Mouse (Mus musculus) cerebellum, adult 11-12 months (tissue): ENCODE results near the gene Wnt9b.

Experiments
- DNase-seq: peaks from one replicate; pipeline ENCODE4 v3.0.0; 2022

Wnt9b gene

DNA sequence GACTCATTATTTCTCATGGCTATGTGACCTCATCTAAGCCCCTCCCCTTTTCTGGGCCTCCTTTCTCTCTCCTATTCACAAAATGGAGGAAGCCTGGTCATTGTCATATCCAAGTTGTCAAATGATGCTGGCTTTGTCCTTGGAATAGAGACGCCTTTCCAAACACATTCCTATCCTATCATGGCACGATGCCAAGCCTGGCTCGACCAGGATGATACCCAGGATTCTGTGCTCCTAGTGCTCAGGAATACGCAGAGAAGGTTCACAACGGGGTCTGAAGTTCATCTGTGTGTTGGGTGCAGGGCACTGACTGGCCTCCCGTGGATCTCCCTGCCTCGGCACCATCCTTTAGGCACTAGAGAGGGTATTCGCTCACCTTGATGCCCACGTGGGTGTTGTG lies 18.0 kb downstream of the Wnt9b start:
- DNase-seq: no peak

DNA sequence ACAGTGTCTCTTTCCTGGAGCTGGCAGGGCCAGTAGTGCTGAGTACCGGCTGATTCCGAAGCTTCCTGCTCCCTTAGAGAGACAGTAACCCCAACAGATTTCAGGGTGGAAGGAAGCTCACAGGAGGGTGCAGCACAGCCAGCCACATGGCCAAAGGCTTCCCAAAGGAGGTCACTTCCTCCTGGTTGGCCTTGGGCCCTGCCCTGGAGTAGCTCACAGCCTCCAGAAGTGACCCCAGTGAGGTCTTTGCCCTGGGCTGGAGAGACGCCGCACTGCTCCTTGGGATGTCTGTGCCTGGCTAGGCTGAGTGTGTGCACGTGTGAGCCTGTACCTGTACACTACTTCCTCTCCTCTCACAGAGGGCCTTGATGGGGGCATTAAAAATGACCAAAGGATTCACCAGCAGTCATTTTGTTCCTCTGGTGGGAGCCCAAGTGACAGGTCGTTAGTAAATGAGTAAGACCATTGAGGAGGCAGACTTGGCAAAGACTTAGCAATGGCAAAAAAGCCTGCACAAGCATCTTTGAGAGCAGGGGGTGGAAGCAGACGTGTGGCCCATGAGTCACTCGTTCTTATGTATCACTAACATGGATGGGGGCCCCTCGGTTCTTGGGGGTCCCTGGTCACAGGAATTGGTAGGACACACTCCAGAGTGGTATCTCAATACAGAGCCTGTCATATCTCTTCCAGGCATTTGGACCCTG lies 20.2 kb downstream of the Wnt9b start:
- DNase-seq: no peak

DNA sequence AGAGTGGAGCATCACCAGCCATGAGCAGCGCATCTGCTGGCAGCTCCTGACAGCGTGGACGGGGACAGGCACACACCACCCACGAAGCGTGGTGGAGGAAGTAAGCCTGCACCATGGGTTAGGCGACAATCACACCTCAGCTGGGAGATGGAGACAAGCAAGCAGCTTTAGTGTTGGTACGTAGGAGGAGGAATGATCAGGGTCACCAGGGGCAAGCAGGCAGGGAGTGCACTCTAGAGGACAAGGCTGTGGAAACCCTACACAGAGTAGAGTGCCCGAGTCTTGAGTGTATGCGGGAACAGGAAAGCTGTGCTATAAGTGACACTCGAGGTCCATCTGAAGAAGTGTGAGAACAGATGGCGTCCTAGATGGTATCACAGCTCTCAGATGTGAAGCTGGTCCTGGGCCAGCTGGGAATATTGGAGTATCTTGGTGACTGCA lies 25.3 kb downstream of the Wnt9b start:
- no peak for DNase-seq

DNA sequence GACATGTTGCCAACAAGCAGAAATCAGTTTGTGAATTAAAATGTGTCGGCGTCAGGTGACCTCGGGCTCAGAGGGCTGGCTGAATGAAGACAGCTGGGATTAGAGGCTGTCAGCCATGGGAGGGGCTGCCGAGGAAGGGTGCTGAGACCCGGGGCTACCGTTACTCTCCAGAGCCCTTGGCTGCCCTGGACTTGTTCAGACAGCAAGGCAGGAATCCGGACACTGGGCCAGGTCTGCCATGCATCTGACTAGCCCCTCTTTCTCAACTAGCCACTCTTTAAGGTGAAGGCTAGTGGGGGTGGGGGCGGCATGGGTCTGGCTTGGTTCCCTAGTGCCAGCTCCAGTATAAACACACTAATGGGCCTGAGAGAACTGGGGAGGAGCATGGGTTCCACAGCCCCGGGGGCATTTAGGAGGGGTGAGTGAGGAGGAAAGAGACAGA lies 27.6 kb downstream of the Wnt9b start:
- DNase-seq: peak; percentile 36

DNA sequence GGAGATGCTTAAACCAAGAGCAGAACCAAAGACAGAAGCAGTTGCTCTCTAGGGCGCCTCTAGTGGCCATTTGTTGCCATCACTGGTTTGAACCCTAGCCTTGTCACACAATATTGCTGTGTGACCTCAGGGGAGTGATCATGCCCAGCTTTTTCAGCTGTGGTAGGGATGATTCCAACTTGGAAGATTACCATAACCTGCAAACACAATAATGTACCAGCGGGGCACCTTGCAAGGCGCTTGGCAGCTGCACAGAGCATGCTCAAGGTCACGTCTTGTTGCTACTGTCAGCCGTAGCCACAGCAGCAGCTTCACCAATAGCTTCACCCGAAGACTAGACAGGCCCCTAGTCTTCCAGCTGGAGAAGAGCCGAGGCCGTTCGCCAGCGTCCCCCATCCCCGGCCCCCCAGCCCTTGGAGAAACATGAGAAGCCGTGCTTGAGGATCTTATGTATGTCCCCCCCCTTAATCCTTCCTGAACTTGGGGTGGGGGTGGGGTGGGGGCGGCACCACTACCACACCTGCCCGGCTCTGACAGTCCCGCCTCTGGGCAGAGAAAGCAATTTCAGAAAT lies 28.1 kb downstream of the Wnt9b start:
- peak; percentile 37 for DNase-seq

DNA sequence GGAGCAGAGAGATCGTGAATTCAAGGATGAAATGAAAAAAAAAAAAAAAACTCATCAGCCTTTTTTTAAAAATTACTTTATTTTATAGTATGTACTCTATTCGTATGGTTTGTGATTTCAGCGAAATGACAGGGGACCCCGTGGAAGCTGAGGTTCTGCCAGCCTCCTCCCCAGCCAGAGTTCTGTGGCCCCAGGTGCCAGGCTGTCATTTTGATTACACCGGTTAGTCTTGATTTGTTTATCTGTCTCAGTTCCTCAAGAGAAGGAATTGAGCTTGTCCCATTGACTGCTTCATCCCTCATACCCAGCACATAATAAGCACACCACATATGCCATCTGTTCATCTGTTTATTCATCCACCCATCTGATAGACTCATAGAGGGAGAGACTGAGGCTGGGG lies 30.2 kb downstream of the Wnt9b start:
- DNase-seq: no peak

DNA sequence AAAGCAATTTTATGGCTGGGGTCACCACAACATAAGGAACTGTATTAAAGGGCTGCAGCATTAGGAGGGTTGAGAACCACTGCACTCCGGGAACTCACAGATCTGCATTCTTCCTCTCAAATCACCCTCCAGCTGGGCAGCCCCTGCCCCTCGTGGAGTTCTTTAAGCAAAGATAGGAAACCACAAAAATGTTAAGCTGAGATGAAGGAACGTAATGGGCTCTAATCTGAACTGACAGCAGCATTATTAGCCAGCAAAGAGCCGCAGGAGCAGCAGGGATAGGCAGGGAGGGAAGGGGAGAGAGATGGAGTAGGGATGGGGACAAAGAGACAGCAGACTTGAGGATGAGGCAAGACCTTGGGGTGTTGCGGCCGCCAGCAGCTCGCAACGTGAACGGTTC lies 32.6 kb downstream of the Wnt9b start:
- DNase-seq: no peak

DNA sequence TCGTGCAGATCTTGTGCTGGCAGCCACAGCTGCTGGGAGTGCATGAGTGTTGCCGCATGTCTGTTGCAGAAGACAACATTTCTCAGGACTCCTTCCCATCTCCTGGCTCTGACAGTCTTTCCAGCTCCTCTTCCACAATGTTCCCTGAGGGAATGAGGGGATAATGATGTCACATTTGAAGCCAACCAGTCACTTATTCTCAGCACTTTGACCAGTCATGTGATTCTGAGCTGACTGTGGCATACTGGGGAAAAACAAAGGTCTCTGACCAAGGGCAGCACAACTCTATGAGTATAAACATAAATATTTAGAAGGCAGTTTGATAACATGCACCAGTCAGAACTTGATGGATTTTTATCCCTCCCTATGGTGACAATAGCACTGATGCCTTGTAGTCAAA lies 35.5 kb downstream of the Wnt9b start:
- DNase-seq: no peak

DNA sequence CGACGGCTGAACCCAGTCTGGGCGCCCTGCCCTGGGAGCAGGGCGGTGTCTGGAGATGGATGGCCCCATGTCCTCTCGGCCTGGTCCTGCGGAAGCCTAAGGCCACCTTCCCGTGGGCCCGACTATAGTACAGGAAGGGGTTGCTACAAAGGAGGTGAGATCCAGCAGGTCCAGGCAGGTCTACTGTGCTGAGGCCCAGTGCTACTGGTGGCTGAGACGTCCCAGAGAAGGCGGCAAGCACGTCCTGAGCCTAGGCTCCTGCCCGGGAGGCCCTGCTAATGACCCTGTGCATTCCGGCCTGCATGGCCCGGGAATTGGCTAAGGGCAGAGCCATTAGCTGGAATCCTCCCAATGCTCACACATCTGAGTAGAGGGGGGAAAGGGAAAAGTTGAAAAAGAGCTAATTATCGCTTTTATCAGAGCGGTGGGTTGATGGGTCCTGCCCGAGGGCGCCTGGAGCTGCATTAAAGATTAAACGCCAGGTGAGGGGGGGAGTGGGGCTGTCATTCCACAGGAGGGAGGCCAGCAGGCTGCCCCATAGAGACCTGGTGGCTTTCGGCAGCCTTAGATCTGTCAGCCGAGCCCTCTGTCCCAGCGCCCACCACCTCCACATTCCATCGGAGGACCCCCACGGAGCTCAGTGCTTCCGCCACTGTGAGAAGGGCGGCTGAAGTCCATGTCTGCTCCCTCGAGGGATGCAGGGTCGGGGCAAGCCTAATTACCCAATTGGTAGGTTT lies 37.6 kb downstream of the Wnt9b start:
- DNase-seq: no peak

DNA sequence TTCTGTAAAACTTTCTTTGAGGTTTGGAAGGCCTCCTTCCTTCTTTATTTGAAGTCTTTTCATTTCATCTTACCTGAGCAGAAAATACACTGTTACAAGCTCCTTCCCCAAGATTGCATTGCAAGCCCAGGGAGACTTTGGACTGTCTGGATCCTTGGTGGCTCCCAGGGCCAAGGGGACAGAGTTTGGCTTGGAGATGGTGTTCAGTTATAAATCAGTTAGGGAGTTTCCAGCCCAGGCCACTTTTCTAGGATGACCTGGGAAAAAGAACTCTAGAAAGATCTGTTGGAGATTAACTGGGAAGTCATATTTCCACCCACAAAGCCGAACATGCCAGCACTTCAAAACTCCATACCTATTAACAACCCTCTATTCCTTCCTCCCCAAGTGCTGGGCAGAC lies 39.6 kb downstream of the Wnt9b start:
- no peak for DNase-seq

DNA sequence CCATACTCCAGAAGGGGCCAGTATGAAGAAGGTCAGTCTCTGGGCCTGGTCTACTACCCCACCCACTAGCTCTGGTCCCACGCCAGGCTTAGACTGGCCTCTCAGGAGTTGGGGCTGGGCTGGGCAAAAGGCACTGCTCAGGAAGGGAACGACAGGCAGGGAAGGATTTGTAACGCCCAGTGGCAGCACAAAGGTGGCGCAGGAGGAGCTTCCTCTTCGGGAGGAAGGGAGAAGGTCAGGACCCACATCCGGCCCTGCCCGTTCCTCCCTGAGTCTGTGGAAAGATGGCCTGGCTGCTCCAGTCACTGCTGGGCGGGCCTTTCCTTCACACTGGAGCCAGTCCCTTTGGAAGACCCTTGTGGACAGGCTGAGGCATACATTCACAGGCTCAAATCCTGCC lies 42.6 kb downstream of the Wnt9b start:
- no peak for DNase-seq

DNA sequence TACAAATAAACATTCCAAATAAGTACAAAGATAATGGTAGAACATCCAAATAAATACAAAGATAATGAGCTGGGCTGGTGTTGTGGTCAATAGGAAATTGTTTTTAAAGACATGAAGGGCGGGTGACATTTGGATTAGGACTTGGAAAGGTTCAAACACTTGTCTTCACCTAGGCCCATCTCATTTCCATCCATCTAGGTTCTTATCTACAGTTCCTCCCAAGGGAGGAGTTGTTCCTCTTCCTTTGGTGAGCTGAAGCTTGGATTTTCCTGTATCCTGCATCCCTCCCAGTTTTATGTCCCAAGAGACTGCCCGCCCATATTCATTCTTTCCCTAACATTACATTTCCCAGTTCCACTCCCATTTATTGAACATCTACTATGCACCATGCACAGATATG lies 51.4 kb downstream of the Wnt9b start:
- DNase-seq: no peak

DNA sequence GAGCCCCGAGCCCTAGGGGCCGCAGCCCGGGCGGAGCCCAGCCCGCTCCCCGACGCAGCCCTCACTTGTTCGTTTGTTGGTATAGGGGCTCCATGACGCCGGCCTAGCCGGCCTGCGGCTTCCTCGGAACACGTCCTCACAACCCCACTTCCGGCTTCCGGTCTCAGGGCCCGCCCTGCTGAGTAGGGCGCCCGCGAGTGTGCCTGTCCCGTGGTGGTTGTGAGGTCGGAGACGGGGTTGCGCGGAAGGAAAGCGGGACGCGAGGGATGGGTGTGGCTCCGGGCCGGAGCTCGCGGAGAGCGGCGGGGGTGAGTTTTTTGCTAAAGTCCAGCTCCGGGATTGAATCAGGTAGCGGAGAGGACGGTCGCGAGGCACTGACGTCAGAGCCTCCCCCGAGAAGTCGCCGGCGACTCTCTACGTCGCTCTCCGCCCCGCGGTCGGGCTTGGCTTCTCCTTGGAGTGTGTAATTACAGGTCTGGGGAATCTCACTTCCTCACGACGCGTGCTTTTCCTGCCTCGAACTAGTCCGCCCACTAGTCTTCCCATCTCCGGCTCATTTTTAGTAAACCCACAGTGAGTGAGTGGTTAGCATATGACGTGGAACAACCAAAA lies 52.0 kb downstream of the Wnt9b start, which contains the start of gene Gosr2:
Gosr2 (minus strand) TSS at position 334 of the 612 bp plus-strand sequence.
- DNase-seq: peak; percentile 86

DNA sequence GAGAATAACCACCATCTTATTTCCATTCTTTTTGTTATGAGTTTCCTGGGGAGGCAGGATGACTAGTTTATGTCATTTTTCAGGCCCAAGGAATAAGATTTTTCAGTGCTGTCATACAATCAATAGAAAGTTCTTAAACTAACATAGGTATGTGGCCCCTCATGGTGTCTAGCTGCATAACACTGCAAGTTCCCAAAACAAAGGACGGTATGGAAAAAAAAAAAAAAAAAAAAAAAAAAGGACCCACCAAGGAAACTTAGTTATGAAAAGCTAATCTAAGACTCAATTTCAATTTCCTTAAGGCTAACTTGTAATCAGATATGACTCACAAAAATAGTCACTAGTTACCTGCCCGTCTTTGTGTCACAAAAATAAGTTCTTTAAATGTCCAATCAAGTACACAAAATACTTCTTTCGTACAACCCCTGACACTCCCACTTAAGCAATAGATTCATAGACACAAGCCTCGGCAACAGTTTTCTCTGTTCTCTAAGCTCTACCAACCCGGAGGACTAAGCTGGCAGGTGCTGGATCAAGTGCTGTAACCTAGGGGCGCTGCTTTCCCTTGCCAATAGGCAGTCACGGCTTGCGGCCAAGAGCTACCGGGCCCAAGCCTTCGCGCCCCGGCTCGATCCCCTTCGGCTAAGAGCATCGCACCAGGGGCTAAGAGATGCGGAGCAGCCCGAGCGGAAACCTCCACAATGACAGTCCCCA lies 52.6 kb downstream of the Wnt9b start:
- no peak for DNase-seq

DNA sequence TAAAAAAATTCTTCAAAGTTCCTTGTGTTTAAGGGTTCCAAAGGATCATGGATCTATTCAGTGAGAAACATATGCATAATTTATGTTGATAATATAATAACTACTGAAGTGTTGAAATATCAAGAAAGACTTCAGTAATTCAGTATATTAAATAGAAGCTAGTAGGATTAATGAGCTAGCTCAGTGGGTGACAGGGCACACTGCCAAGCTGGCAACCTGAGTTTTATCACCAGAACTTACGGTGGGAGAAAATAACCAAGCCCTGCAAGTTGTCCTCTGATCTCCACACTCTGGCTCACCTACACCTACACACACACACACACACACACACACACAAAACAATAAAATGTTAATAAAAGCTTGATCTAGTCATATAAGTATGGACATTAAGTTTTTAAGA lies 56.4 kb downstream of the Wnt9b start:
- no peak for DNase-seq

DNA sequence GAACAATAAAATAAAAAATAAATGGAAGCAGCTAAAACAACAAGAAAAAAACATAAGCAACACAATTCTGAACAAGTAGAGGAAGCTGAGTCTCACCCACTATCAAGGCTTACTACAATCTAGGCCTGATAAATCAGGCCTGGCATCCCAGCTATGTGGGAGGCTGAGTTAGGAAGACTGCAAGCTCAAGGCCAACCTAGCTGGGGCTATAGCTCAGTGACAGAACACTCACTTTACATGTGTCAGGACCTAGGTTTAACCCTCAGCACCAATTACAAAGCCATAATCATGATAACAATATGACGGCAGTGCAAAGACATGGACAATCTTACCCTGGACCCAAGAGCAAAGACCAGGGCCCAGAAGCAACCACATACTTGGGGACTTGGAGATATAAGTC lies 58.6 kb downstream of the Wnt9b start:
- no peak for DNase-seq

DNA sequence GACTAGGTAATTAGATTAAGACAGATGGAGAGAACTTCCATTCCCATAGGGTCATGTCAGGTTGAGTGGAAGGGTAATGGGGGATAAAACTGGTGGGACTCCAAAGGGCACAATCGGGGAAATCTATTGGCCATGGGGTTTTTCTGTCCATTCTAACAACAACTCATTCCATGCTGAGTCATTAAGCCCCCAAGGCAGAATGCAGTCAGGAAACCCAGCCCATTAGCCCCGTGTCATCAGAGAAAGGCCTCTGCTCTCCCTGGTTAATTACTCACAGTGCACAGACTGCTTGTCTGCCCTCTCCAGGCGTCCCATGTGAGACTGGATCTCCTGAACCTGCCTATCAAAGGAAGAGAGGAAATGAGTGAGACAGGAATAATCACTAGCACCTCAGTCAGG lies 60.6 kb downstream of the Wnt9b start:
- DNase-seq: no peak

DNA sequence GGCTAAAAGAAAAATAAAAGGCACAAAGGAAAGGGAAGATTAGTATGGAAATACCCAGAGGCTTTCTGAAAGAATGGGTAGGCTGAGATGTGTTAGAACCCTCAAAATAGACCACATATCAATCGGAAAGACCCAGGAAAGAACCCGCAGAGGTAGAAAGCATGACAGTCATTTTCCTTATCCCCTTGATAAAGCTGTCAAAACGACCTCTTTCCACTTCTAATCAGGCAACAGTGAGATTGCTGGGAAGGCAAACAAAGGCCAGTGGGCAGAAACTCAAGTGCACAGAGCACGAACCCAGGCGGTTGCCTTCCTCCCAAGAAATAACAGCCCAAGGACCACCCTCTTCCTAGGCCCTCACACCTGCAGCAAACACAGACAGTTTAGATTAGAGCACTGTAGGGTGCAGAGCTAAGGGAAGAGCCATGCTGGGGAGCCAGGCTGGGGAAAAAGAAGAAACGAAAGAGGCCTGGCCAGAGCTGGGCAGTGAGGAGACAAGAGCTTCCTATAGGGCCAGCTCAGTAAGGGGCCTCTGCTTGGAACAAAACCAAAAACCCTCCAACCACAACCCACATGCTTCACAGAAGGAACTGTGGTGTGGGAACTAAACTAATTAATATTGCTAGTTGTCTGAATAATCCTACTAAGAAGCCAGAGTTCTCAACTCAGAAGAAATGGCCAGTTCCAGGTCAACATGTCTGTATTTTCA lies 61.2 kb downstream of the Wnt9b start:
- DNase-seq: no peak

DNA sequence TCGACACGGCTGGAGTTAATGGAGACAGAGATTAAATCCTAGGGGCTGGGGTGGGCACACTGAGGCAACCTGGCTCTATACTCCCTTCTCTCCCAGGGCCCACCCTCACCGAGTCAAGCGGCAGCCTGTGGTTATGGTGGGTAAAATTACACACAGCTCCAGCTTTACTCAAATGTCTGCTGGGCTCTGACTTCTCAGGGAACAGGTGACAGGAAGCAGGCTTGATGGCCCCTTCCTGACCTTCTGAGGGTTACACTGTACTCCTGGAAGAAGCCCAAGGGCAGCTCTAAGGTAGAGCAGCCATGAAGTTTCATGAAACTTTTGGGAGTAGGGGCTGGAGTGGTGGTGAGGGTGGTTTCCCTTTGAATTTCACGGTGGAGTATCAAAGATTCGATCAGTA lies 62.9 kb downstream of the Wnt9b start:
- DNase-seq: no peak

DNA sequence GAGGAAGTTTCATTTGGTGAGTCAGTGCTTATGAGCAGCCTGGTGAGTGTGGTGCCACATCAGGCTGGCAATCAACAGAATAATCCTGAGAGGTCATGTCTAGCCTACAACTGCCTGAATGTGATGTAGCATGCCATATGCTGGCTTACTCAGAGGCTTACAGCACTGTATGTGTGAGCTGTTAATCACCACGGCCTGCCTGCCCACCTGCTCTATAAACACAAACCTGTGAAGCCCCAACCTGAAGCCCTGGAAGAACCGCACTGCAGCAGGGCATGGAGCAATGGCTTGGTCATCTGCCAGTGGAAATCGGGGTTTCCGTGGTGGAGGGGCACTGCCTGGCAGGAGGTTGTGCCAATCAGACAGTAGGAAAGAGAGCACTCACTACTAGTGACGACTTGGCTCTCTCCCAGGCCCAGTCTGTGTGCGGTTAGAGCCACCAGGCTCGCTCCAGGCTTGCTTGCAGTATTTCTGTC lies 64.3 kb downstream of the Wnt9b start:
- DNase-seq: no peak

DNA sequence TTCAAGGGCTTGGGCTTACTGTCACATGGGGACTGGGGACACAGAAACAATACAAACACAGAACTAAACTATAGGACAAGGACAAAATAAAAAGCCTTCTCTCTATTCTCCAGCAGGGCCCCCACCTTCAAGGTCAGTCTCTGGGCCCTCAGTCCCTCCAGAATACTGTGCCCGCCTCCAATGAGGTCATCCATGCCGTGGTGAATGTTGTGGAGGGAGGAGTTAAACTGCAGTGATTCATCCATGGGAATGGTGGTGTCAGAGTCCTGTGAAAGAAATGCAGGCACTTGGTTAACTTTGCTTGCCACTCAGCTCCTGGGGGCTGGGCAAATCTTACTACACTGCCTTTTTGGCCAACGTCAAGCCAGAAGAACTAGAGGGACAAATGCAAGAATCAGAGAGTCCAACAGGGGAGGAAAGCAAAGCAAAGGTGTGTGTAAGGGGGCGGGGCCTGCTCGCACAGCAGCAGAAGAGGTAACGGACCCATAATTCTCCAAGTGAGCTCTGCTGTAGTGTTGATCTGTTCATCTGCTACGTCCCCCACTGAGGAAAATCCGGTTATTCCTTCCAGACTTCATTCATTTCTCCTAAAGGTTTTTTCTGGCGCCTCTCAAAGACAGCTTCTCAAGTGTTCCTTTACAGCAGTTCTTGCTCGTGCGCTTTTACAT lies 65.8 kb downstream of the Wnt9b start:
- DNase-seq: no peak
